Mouse (Mus musculus) spleen, postnatal 4 days (tissue): Measurements from ENCODE around the gene Cfap97d1.
A peak's percentile ranks its signal among the peaks of the same experiment; 100 is the strongest.
"Not testable (repeated sequence)": the region's sequence is repeated elsewhere in the genome, so short reads cannot be mapped to it uniquely, and the experiment has no call there.

Experiments
- DNase-seq, 2 experiments: peaks; one replicate each; pipeline ENCODE4 v3.0.0; 2022; ENCODE audit warnings: low spot score in 2 of 2

Gene Cfap97d1

DNA sequence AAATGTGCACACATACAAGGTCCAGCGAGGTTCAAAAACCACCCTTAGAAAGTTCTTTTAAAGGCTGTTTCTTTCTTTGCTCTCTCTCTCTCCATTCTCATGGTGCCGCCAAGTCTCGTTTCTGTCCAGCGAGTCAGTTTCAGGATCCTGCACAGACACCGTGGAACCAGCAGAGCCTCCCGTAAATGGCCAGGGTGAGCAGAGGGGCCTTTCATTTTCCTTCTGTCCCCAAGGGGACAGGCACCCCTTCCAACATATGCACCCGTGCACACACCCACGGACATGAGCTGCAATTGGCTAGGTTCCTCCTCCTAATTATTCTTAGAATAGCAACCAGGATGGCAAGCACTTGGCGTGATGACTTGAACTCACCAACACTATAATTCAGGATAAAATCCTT, 10.6 kb upstream of the Cfap97d1 start:
- no peak for DNase-seq

DNA sequence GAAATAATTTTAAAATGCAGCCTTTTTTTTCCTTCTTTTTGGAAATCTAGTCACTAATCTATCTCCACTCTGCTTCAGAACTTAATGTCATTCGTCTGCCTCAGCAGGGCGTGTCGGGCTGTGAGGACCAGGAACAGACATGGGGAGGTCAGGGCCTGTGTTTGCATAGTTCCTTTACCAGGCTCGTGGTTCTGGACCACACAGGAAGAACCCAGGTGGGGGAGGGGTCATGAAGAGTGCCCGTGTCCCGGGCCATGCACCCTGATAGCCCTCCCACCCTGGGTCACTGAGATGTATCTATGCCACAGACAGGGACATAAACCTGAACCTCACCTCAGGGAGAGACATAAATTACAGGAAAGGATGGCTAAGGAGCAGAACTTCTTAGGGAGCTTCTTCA, 9.9 kb upstream of the Cfap97d1 start:
- DNase-seq: no peak

DNA sequence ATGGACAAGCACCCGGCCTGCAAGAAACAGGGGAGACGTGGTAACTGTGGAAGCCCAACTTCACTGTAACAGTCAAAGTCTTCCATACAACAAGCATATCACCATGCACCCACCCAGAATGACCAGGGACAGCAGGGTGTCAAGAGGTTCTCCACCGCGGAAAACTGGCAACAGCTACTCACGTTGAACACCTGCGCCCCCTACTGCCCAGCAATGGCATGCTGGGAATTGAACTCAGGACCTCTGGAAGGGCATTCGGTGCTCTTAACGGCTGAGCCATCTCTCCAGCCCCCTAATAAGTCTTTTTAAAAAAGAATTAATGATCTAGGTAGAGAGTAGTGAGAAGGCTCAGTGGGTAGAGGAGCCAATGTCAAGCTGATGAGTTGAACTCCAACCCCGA, 9.2 kb upstream of the Cfap97d1 start:
- no peak for DNase-seq

DNA sequence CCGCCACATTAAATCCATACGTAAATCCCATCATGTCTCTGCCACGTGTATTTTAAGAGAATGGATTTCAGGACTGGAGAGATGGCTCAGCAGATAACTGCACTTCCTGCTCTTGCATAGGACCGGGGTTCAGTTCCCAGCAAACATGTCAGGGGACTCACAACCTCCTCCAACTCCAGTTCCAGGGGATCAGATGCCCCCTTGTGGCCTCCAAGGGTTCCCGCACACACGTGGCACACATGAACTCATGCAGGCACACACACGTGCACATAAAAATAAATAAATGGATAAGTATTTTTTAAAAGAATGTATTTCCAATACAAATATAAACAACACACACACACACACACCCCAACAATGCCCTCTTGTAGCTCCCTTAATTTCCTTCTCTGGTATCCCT, 7.1 kb upstream of the Cfap97d1 start:
- no peak for DNase-seq

DNA sequence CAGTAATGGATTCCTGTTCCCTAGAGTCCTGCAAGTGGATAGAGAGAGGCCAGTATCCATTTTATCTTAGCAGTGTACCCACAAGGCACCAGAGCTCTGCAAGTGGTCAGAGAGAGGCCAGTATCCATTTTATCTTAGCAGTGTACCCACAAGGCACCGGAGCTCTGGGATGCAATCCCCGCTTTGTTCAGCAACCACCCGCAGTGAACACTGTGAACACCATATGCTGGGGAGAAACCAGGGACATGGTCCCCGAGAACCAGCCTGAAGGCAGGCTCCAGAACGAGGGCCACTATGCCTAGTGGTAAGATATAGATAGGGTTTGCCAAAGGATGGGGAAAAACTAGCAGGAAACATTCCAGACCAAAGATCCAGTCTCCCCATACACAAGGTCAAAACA, 4.9 kb upstream of the Cfap97d1 start:
- no peak for DNase-seq

DNA sequence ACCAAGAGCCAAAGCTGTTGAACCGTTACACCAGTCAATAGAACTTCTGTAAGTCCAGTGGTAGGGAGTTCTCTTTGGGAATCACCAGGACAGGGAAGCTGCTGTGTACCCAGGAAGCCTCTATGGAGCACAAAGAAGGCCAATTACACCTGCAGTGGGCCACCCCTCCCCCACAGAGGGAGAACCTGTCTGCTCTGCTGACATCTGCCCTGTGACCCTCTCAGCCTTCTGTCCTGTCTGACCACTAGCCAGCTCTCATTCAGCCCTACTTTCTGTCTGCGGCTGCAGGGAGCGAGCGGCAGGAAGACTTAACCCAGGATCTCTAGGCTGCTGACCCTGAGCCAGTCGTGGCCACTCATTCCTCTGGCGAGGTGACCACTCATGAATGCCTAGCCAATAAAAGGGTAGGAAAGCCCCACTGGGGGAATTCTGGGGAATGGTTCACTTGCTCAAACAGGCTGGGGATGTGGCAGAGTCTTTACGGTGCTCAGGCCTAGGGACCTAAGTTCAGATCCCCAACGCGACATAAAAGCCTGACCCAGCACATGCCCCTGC, 3.4 kb upstream of the Cfap97d1 start:
- DNase-seq: no peak

DNA sequence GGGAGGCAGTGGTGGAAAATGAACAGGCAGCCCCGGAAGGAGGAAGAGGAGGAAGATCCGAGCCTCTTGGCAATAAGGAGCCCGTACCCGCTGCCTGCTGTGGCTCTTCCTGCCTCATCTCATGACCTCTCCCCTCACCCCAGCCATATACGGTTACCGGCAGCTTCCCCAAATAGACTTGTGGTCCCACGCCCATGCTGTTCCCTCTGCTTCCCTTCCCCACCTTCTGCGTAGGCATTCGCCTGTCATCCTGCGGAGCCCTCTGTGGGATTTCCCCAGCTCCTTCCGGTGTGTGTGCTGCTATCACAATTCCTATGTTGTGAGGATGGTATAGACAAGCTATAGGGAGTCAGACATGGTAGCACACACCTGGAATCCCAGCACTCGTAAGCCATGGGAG, 2.2 kb upstream of the Cfap97d1 start:
- DNase-seq: no peak

DNA sequence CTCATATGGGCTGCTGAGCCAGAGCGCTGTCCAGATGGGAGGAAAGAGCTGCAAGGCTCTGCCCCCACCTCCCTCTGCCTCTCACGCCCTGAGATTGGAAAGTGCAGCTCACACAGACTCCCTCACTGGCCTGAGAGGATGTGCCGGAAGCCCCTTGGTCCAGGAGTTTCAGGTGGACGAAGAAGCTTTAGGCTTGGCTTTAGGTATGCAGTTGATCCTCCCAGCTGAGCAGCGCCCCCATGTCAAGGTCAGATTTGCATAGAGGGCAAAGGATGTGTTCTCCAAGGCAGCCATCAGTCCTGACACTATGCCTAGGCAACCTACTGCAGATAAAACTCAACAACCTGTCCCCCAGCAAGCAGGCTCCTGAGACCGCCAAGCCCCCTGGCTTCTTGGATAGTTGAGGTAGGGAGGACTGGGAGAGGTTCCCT, 1.1 kb upstream of the Cfap97d1 start:
- no peak for DNase-seq

DNA sequence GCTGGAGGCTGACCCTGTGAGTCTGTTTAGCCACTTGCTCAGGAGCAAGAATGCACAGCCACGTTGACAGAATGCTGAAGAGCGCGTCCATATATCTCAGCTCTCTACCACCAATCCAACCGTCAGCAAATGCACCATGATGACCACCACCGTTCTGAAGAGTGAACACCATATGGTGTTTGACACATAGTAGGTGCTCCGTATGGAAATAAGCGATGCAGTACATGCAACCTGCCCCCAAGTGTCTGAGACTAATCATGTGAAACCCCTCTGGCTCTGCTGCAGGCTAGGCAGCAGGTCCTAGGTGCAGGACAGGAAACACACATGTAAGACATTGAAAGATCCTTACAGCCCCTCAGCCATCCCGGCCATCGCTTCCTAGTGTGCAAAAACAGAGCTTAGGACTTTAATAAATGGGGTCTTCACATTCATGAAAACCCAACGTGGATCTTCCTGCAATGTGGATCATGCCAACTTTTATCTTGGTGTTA, 603 bp upstream of the Cfap97d1 start:
- no peak for DNase-seq

DNA sequence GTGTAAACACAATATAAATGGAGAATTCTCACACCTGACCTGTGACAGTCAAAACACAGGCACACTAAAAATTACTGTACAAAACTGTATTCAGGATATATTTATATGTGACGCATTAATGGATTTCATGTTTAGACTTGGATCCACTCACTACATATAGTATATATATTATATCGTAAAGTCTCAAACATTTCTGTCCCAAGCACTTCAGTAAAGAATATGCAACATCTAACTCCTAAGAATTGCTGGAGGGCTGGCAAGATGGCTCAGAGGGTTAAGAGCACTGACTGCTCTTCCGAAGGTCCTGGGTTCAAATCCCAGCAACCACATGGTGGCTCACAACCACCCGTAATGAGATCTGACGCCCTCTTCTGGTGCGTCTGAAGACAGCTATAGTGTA, 1.4 kb downstream of the Cfap97d1 start:
- not testable (repeated sequence) for DNase-seq

DNA sequence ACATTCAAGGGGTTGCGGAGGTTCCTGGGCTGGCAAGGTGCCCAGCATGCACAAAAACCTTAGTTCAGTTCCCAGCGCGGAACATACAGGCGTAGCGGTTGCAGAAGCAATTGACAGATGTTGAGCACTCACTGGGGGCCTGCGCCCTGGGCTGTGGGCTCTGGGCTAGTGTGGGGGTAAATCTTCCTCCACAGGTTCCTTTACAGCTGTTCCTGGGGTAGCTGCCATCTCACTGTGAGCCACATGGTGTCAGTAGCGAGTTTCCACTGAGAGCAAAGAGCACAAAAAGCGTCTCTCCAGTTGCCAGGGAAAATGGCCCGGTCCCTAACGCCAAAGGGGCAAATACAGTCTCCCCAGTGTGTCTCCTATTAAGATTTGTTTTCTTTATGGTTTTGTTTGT, 1.9 kb downstream of the Cfap97d1 start:
- DNase-seq: peak; percentile 74 to 84

DNA sequence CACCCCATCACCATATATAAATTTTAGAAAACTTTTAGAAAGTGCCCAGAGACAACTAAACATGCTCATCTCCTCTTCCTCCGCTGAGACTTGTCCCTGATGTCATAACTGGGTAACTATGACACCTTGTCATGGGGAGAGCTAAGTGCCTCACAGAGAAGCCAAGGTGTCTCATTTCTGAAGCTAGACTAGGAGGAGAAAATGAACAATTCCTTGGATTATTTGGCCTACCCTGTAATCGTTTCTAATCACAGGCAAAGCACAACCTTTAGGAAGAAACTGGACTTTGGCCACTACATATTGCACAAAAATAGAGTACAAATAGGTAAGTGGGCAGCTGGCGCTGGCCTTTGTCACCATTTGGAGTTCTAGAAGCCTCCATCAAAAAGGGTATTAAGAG, 2.8 kb downstream of the Cfap97d1 start, which contains the start of gene Dusp3:
TSS of gene Dusp3 (minus strand) at position 101 of the 400 bp plus-strand sequence.
- DNase-seq: no peak

DNA sequence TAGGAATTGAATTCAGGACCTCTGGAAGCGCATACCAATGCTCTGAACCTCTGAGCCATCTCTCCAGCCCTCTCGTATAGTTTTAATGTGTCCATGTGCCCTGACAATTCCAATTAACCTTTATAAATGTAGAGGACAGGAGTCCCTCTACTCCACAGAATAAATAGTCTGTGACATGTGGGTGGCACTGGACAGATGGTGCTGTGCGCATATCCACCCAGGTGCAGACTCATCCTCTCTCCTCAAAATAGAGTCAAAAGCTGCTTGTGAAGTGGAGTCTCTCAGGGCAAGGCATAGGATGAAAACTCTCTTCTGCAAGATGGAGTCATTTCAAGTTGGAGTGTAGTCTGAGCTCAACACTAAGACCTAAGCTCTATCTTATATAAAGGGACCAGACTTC, 6.2 kb downstream of the Cfap97d1 start:
- DNase-seq: no peak

DNA sequence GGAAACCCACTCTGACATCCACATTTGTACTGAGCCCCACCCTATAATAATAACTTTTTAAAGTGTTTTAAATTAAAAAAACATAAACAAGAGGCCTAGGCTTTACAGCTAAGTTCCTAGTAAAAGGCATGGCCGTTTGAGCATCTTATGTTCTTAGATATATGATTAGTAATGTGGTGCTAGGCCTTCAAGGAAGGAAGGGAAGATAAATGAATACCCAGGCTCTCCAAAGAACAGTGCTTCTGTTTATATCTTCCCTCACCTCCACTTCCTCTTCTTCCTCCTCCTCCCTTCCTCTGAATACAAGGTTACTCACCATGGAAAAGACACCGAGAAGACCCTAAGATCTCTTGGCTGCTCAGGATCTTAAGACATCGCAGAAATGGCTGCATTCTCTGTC, 7.7 kb downstream of the Cfap97d1 start:
- no peak for DNase-seq

DNA sequence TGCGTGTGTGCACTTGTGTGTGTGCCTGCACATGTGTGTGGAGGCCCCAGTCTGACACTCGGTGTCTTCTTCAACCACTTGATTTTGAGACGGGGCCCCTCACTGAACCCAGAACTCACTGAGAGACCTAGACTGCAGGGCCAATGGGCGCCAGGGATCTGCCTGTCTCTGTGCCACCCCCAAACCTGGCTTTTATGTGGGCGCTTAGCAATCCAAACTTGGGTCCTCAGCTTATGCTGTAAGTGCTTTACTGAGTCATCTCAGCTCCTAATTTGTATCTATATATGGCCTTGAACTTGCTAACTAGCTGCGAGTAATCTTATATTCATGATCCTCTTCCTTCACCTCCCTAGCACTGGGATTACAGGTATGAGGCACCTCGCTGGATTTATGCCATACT, 8.3 kb downstream of the Cfap97d1 start:
- DNase-seq: no peak

DNA sequence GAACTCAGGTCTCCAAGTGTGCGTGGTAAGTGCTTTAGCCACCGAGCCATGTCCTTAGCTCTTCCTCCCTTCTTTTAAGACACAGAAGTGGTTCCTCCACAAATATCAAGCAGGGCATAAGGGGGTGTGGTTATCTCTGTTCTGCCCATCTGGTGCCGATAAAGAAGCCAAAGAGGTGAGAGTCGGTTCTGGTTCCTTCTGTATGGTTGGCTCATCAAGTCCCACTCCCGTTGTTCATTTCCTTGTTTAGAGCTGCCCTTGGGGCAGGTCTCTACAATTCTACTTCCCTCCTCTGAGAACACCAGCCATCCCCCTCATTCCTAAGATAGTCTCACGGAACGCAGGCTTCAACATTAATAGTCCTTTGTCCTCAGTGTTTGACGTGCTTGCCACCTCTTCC, 10.0 kb downstream of the Cfap97d1 start:
- DNase-seq: no peak

DNA sequence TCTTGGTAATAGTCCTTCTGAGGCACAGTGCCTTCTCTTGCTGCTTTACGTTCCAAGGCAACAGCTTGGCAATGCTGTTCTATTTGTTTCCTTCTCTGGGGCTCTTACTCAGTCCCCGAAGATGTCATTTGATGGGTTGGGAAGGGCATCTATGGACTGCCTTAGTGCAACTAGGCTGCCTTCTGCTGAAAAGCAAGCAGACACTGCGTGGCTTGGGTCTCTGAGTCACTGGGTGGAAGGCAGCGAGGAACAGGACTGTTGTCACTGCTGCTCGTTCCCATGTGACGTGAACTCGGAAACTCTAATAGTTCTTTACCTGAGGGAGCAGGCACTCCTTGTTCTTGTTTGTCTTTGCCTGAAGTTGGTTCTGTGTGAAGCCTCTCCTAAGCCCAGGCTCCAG, 11.9 kb downstream of the Cfap97d1 start:
- DNase-seq: no peak

DNA sequence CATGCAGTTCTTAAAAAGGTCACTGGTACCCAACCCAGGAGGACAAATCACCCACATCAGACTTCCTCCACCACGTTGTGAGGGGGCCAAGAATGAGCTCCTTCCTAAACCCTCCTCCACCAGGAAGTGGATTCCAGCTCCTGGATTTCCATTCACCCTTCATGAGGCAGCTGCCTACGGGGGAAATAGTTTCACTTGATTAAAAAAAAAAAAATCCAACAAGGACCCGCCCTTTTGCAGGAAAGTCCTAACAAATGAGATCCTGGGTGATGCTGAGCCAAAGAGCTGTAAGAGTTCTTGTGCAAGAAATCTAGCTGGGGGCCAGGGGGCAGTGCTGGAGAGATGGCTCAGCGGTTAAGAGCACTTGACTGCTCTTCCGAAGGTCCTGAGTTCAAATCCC, 14.2 kb downstream of the Cfap97d1 start:
- no peak for DNase-seq

DNA sequence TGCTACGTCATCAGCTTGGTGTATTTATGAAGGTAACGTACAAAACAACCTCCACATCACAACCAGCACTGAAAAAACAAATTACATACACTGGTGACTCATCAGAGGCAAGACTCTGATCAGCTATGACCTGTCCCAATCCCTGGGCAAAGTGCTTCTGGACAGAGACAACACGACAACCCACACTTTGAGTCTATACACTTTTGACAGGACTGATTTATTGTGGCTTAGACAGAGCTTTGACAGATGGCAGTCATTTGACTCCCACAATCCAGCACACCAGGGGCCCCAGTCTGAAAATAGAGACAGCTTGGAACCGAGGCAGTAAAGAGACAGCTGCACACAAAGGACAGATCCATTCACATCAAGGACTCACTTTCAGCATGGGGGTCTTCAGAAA, 15.4 kb downstream of the Cfap97d1 start:
- no peak for DNase-seq

DNA sequence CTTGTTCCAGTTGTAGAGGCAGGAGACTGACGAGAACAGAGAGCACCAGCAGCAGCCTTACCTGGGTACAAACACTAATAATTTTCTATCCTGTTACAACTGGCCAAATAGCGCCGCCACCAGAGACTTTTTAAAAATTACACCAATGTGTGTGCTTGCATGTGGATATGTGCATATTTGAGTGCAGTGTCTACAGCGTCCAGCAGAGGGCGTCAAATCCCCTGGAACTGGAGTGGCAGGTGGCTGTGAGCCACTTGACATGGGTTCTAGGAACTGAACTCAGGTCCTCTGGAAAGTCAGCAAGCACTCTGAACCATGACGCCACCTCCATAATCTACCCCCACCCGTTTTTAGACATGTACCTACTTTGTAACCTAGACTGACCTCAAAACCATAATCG, 20.2 kb downstream of the Cfap97d1 start:
- DNase-seq: no peak

DNA sequence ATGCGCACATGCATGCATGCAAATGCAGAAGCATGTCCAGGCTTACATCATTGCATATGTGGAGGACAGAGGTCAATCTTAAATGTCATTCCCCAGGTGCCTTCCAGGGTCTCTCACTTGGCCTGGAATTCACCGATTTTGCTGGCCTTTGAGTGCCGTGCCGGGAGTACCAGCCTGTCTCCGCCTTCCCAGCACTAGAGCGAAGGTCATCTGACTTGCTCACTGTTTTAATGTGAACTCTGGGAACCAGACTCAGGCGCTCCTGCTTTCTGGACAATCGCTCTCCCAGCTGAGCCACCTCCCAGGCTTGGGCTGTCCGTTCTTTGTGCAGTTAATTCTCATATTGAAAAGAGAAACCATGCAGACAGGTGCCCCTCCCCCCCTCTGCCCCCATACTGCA, 22.2 kb downstream of the Cfap97d1 start:
- DNase-seq: no peak

DNA sequence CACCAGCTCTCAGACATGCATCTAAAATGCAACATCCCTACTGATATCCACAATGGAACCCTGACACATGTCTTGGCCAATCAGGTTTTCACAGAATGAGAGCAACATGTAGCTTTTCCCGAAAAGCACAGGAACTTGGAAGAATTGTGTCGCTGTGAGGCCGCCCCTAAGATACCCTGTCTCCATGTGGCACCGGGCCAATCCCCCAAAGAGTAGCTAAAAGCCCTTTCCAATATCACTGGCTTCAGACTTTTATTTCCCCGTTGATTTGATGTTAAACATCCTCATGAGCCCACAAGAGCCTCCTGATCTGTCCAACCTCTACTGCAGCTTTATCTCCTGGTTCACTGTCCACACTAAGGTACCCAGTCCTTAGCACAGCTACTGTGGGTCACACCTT, 22.6 kb downstream of the Cfap97d1 start:
- no peak for DNase-seq

DNA sequence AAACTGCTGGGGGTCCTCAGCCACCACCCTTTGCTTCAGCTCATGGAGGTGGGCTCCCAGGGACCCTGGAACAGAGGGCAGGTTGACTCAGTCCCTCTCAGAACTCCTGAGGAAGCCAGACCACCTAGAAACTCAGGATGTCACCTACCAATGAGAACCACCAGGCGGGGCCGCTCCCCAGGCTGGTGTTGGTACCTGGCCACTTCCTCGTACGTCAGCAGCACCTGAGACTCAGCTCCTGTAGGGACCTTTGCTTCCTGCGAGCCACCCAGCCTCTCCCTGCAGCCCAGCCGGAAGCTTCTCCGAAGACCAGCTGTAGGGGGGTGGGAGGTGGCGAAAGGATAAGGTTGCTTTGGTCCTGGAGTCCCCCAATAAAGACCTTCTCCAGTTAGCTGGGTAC, 24.3 kb downstream of the Cfap97d1 start:
- no peak for DNase-seq

DNA sequence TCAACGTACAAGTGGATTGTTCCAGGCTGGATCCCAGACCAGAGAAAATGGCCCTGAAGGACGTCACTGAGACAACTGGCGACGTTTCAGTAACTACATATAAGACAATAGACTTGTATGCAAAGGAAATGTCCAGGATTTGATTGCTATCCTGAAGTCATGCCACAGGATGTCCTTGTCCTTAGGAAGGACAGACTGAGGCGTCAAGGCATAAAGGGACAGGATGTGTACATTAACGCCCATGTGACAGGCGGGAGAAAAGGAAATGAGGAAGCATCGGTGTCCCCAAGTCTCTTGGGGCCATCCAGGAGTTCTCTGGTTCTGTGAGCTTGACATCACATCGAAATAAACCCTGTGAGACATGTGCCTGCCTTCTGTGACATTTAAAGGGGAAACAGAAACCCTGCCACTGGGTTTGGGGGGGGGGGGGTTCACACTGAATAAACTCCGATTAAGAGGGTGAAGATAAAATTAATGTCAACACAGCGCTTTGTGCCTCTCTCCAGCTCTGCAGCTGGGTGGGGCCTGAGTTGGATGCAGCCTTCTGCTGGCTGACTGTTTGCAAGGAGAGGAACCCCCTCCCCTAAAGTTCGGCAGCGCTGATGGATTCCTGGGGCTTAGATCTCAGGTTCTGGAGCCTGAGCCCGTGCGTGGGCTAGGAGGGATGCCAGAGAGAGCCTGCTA, 25.0 kb downstream of the Cfap97d1 start:
- no peak for DNase-seq
